Mouse (Mus musculus) ES-E14 (cell line): ENCODE measurements around the gene Eva1a. TPM values are rescaled to one million over a fixed set of nuclear protein-coding genes. Genes with fewer than 3 reads are reported as not detected.

Experiments used
- DNase-seq: peaks from one replicate; pipeline ENCODE4 v3.0.0-alpha.2; 2013; ENCODE audit warnings: low read depth, low spot score
- H3K27ac ChIP-seq: 2 replicates; pipeline ENCODE4 v1.5.1; 2012; ENCODE audit warnings: low read depth, mild to moderate bottlenecking, low read length, moderate library complexity, mixed read lengths; ENCODE audit not compliant: poor library complexity, insufficient read depth, severe bottlenecking
- H3K36me3 ChIP-seq: 2 replicates; pipeline ENCODE4 v1.6.1; 2012; ENCODE audit warnings: mild to moderate bottlenecking, low read length, moderate library complexity, mixed read lengths; ENCODE audit not compliant: control insufficient read depth, poor library complexity, insufficient read depth, severe bottlenecking
- H3K4me1 ChIP-seq, 2 experiments: fragments of 150-350 bp in 1 of 2; sonication (generic) in 1 of 2; 2 replicates each; pipeline ENCODE4 v1.6.1; 2012; ENCODE audit warnings: low read length in 2 of 2, mild to moderate bottlenecking in 1 of 2, mixed read lengths in 1 of 2; ENCODE audit not compliant: control insufficient read depth in 2 of 2, insufficient read depth in 2 of 2, poor library complexity in 1 of 2
- H3K4me3 ChIP-seq, 2 experiments: fragments of 150-350 bp in 1 of 2; sonication (generic) in 1 of 2; 2 replicates each; pipeline ENCODE4 v1.5.1; 2012; ENCODE audit warnings: low read length in 2 of 2, low read depth in 1 of 2, mild to moderate bottlenecking in 1 of 2, mixed read lengths in 1 of 2; ENCODE audit not compliant: insufficient read depth in 1 of 2, poor library complexity in 1 of 2, severe bottlenecking in 1 of 2
- H3K9ac ChIP-seq: 2 replicates; pipeline ENCODE4 v1.6.1; 2012; ENCODE audit warnings: low read depth, mild to moderate bottlenecking, low read length, mixed read lengths; ENCODE audit not compliant: poor library complexity, insufficient read depth, severe bottlenecking
- H3K9me3 ChIP-seq: fragments of 150-350 bp; sonication (generic); 2 replicates; pipeline ENCODE4 v1.6.1; 2012; ENCODE audit warnings: low read depth, mild to moderate bottlenecking, low read length; ENCODE audit not compliant: control insufficient read depth, insufficient read depth
- CHD2 ChIP-seq: IDR thresholded peaks from 2 replicates; pipeline ENCODE4 v1.6.1; 2014; ENCODE audit warnings: mild to moderate bottlenecking, low read depth, low read length, inconsistent platforms
- HCFC1 ChIP-seq: IDR thresholded peaks from 2 replicates; pipeline ENCODE4 v1.6.1; 2012; ENCODE audit warnings: low read length, inconsistent platforms, borderline replicate concordance; ENCODE audit not compliant: insufficient read depth
- MAFK ChIP-seq: IDR thresholded peaks from 2 replicates; pipeline ENCODE4 v1.6.1; 2014; ENCODE audit warnings: mild to moderate bottlenecking, low read depth, low read length, inconsistent platforms; ENCODE audit not compliant: insufficient read depth
- ZC3H11A ChIP-seq: IDR thresholded peaks from 2 replicates; pipeline ENCODE4 v1.6.1; 2012; ENCODE audit warnings: low read depth, mild to moderate bottlenecking, inconsistent platforms, low read length, borderline replicate concordance
- ZNF384 ChIP-seq: IDR thresholded peaks from 2 replicates; pipeline ENCODE4 v1.6.1; 2012; ENCODE audit warnings: low read depth, low read length, inconsistent platforms
- in situ Hi-C, 2 experiments: fragments of 600-800 bp; cut with MboI; formaldehyde crosslinking; loops; one replicate each; pipeline ENCODE4 v1.15.1; 2025; ENCODE audit warnings: low sequenced_read_pairs in 2 of 2, inconsistent platforms in 1 of 2; ENCODE audit not compliant: unreplicated experiment in 2 of 2
- total RNA-seq: library from RNA; depleted of rRNA; stranded (reverse); fragments of 300-350 nt; gene quantifications from 2 replicates; pipeline ENCODE4 v1.2.3, GENCODE M21; 2012; rRNA removed

Gene Eva1a
- total RNA-seq, result 3.6 and 4.4 TPM in 2 replicates

- Histone ChIP-seq H3K4me3 (peak within 1 kb of the TSS; percentile 69), H3K4me1 (peaks cover 2 to 4% of the 10 kb centered on the region in 2 experiments; a peak in 2 of 4 replicates), H3K36me3 (no peaks in the 10 kb centered on the region), H3K27ac (no peak within 1 kb of the TSS), H3K9ac (peak within 1 kb of the TSS; percentile 68), H3K9me3 (no peaks in the 10 kb centered on the region)
- TF ChIP-seq ZNF384 (no peak), MAFK (no peak)
- in situ Hi-C loops, result no loop called here
- no peak for DNase-seq
Measured at GRCm38 (mm10) chr6:82040834-82041487, at the start of gene Eva1a. Eva1a (plus strand) TSS chr6:82041043.

GRCm38 (mm10) chr6:82012392-82012791 is 28.5 kb upstream of the Eva1a start:
- TF ChIP-seq HCFC1 (no peak), CHD2 (no peak), ZC3H11A (no peak), ZNF384 (no peak)
- Histone ChIP-seq H3K4me3 (no peak overlapping the region), H3K9me3 (no peaks in the 10 kb centered on the region), H3K4me1 (no peaks in the 10 kb centered on the region), H3K9ac (no peak overlapping the region), H3K36me3 (no peaks in the 10 kb centered on the region), H3K27ac (no peak overlapping the region)
- in situ Hi-C loops, result no loop called here
- no peak for DNase-seq

- Histone ChIP-seq H3K9me3 (no peaks in the 10 kb centered on the region), H3K36me3 (no peaks in the 10 kb centered on the region), H3K4me1 (no peaks in the 10 kb centered on the region), H3K27ac (no peak overlapping the region), H3K4me3 (no peak overlapping the region), H3K9ac (no peak overlapping the region)
- no peak for TF ChIP-seq ZNF384
- no peak for DNase-seq
- in situ Hi-C loops, result no loop called here
Measured at GRCm38 (mm10) chr6:82021074-82021473, 19.8 kb upstream of the Eva1a start.

- Histone ChIP-seq H3K4me1 (no peaks in the 10 kb centered on the region), H3K9me3 (no peaks in the 10 kb centered on the region), H3K36me3 (no peaks in the 10 kb centered on the region), H3K27ac (no peak overlapping the region), H3K9ac (no peak overlapping the region), H3K4me3 (no peak overlapping the region)
- in situ Hi-C loops, result no loop called here
- TF ChIP-seq MAFK (no peak), ZC3H11A (no peak), CHD2 (no peak), HCFC1 (no peak), ZNF384 (no peak)
- no peak for DNase-seq
Measured at GRCm38 (mm10) chr6:82021494-82021893, 19.3 kb upstream of the Eva1a start.
